Mouse (Mus musculus): Measurements from ENCODE around the gene Nkx2-1. TPM values are rescaled to one million over a fixed set of nuclear protein-coding genes. Genes with fewer than 3 reads are reported as not detected.
"Not testable (repeated sequence)": the region's sequence is repeated elsewhere in the genome, so short reads cannot be mapped to it uniquely, and the experiment has no call there.

Gene Nkx2-1
- total and polyA plus RNA-seq, 2 experiments: 0.04 TPM; not detected in 1

DNA sequence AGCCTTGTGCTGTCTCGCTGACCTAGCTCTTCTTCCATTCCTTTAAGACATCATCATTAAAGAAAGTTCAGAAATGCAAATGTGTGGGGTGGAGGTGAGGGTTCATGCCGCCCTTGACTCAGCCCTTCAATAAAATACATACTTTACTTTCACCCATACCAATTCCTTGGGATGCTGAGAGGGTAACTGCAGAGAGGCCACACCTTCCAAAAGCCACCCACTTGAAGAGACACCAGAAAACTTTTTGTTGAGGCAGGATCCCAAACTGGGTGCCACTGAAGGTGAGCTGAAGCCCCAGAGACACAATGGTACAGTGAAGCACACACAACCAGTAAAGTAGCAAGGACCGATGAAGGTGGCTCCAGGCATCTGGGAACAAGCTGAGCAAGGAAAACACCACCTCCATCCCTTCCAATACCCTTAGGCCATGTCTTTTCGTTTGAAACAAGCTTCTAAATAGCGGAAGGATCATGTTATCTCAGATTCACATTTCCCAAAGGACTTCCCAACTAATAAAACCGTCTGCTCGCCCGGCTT, 8.6 kb downstream of the Nkx2-1 start:
- Histone ChIP-seq H3K27me3 (ENCODE audit: control insufficient read depth, insufficient read depth, low read length) (peaks cover 23% of the 10 kb centered on the region), H3K4me3 (ENCODE audit: insufficient read depth, low read depth, low read length) (no peak overlapping the region), H3K27ac (replicated peaks; ENCODE audit: insufficient read depth, low read depth, low read length) (no peak overlapping the region), H3K4me1 (ENCODE audit: control insufficient read depth, insufficient read depth, low read length) (no peaks in the 10 kb centered on the region; the same call in 1 of the 2 replicates), H3K79me2 (ENCODE audit: control insufficient read depth, insufficient read depth, low read length) (no peaks in the 10 kb centered on the region), H3K36me3 (ENCODE audit: control insufficient read depth, insufficient read depth, low read length) (no peaks in the 10 kb centered on the region), H3K9ac (ENCODE audit: low read depth, low read length) (no peak overlapping the region)
- no peak for TF ChIP-seq CTCF (IDR thresholded peaks at IDR 0.05; ENCODE audit: low read depth, low read length)
- TF ChIP-seq POLR2A (IDR thresholded peaks at IDR 0.05; ENCODE audit: extremely low read depth, insufficient read depth, low read length): no peak
- DNase-seq (ENCODE audit: extremely low read depth, low read depth, low spot score): no peak
- WGBS: 7% methylated on average over 8 of the region's 8 CpGs

DNA sequence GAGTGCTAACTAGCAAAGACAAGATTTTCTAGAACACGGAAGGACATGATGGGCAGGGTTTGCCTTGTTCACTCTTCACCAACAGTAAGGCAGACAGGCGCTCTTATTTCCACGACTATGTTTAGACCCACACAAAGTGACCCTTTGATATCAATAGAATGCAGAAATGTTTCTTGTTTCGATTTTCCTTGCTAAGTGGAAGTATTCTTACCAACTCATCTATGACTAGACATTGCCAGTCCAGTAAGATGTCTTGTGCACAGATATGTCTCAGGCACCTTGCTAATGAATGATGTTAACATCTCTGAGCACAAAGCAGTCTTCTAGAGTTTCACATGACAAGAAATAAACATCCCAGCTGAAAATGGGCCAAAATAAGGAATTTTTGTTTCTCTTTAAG, 9.6 kb downstream of the Nkx2-1 start:
- H3K4me1 ChIP-seq (ENCODE audit: control insufficient read depth, insufficient read depth, low read length): no peaks in the 10 kb centered on the region; the same call in 1 of the 2 replicates
- no peak overlapping the region for H3K4me3 ChIP-seq (ENCODE audit: insufficient read depth, low read depth, low read length)
- no peaks in the 10 kb centered on the region for H3K79me2 ChIP-seq (ENCODE audit: control insufficient read depth, insufficient read depth, low read length)
- H3K27me3 ChIP-seq (ENCODE audit: control insufficient read depth, insufficient read depth, low read length): peaks cover 22% of the 10 kb centered on the region; the same call in 1 of the 2 replicates
- TF ChIP-seq POLR2A (IDR thresholded peaks at IDR 0.05; ENCODE audit: extremely low read depth, insufficient read depth, low read length) (no peak), CTCF (IDR thresholded peaks at IDR 0.05; ENCODE audit: low read depth, low read length) (no peak)
- no peak for DNase-seq (ENCODE audit: extremely low read depth, low read depth, low spot score)
- no peaks in the 10 kb centered on the region for H3K36me3 ChIP-seq (ENCODE audit: control insufficient read depth, insufficient read depth, low read length)
- H3K9ac ChIP-seq (ENCODE audit: low read depth, low read length): no peak overlapping the region
- 25% methylated on average over 4 of the region's 4 CpGs for WGBS
- H3K27ac ChIP-seq (replicated peaks; ENCODE audit: insufficient read depth, low read depth, low read length): no peak overlapping the region

DNA sequence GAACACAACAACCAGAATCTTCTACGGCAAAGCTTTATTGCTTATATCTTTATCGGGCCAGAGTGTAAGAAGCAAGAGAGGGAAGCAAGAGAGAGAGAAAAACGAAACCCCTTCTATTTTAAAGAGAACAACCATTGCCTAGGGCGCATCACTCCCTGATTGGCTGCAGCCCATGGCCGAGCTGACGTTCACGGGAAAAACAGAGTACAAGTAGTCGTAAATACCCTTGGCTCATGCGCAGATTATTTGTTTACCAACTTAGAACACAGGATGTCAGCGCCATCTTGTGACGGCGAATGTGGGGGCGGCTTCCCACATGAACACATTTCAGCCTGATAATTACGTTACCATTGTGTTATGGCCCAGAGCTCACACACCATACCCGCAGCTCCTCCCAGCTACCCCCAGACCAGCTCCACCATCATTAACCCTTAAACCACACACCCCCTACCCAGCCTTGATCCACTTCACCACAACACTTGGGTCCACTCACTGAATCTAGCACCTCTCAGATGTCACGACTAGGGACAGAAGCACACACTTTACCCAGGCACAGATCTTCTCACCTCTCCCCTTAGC, 11.4 kb downstream of the Nkx2-1 start:
- H3K4me3 ChIP-seq (ENCODE audit: insufficient read depth, low read depth, low read length); H3K36me3 ChIP-seq (ENCODE audit: control insufficient read depth, insufficient read depth, low read length); DNase-seq (ENCODE audit: extremely low read depth, low read depth, low spot score); H3K9ac ChIP-seq (ENCODE audit: low read depth, low read length); H3K79me2 ChIP-seq (ENCODE audit: control insufficient read depth, insufficient read depth, low read length); H3K27ac ChIP-seq (replicated peaks; ENCODE audit: insufficient read depth, low read depth, low read length); H3K4me1 ChIP-seq (ENCODE audit: control insufficient read depth, insufficient read depth, low read length): not testable (repeated sequence)
- peaks cover 20% of the 10 kb centered on the region; the same call in 1 of the 2 replicates for H3K27me3 ChIP-seq (ENCODE audit: control insufficient read depth, insufficient read depth, low read length)
- 11% methylated on average over 10 of the region's 16 CpGs for WGBS

DNA sequence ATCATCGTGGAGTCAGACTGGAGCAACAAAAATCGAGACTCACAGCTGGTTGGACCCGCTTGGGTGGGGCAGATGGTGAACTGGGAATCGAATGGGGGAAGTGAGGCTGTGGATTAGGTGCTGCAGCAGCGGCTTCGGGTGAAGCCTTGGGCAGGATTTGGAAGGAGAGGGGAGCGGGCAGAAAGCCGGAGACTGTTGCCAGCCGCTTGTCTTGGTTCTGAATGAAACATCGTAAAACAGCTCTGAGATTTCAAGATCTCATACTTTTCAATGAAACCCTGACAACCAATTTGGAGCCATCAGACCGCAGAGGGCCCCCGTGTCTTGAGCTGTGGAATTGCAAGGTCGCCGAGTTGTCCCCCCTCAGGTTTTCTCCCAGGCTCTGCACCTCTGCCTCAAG, 12.5 kb downstream of the Nkx2-1 start:
- Histone ChIP-seq H3K4me3 (ENCODE audit: insufficient read depth, low read depth, low read length) (no peak overlapping the region), H3K79me2 (ENCODE audit: control insufficient read depth, insufficient read depth, low read length) (no peaks in the 10 kb centered on the region), H3K9ac (ENCODE audit: low read depth, low read length) (no peak overlapping the region), H3K27ac (replicated peaks; ENCODE audit: insufficient read depth, low read depth, low read length) (no peak overlapping the region), H3K36me3 (ENCODE audit: control insufficient read depth, insufficient read depth, low read length) (no peaks in the 10 kb centered on the region), H3K27me3 (ENCODE audit: control insufficient read depth, insufficient read depth, low read length) (peaks cover 22% of the 10 kb centered on the region; the same call in 1 of the 2 replicates), H3K4me1 (ENCODE audit: control insufficient read depth, insufficient read depth, low read length) (no peaks in the 10 kb centered on the region; the same call in 1 of the 2 replicates)
- no peak for DNase-seq (ENCODE audit: extremely low read depth, low read depth, low spot score)
- WGBS: 13% methylated on average over 14 of the region's 14 CpGs
- TF ChIP-seq POLR2A (IDR thresholded peaks at IDR 0.05; ENCODE audit: extremely low read depth, insufficient read depth, low read length) (no peak), CTCF (IDR thresholded peaks at IDR 0.05; ENCODE audit: low read depth, low read length) (no peak)

DNA sequence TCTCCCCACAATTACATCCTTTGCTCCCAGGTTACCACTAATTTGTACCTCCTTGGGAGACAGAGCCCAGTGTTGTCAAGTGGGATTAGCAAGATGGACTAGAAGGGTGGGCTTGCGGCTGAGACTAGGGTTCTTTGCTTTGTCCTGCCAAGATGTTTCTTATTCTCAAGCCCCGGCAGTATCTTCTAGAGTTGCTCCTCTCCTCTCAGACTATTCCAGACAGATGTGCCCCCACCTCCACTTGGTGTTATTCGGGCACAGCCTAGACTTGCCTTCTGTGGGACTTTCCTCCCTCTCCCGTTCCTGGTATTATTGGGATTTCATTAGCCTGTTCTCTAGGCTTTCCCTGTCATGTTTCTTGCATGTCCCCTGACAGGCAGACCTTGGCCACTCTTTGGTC, 14.5 kb downstream of the Nkx2-1 start:
- WGBS: 26% methylated on average over 4 of the region's 4 CpGs
- no peak overlapping the region for H3K27ac ChIP-seq (replicated peaks; ENCODE audit: insufficient read depth, low read depth, low read length)
- no peak for DNase-seq (ENCODE audit: extremely low read depth, low read depth, low spot score)
- H3K27me3 ChIP-seq (ENCODE audit: control insufficient read depth, insufficient read depth, low read length): peaks cover 15% of the 10 kb centered on the region; the same call in 1 of the 2 replicates
- TF ChIP-seq POLR2A (IDR thresholded peaks at IDR 0.05; ENCODE audit: extremely low read depth, insufficient read depth, low read length) (no peak), CTCF (IDR thresholded peaks at IDR 0.05; ENCODE audit: low read depth, low read length) (no peak)
- no peaks in the 10 kb centered on the region for H3K36me3 ChIP-seq (ENCODE audit: control insufficient read depth, insufficient read depth, low read length)
- no peak overlapping the region for H3K9ac ChIP-seq (ENCODE audit: low read depth, low read length)
- H3K4me1 ChIP-seq (ENCODE audit: control insufficient read depth, insufficient read depth, low read length): no peaks in the 10 kb centered on the region; the same call in 1 of the 2 replicates
- H3K79me2 ChIP-seq (ENCODE audit: control insufficient read depth, insufficient read depth, low read length): no peaks in the 10 kb centered on the region
- no peak overlapping the region for H3K4me3 ChIP-seq (ENCODE audit: insufficient read depth, low read depth, low read length)

DNA sequence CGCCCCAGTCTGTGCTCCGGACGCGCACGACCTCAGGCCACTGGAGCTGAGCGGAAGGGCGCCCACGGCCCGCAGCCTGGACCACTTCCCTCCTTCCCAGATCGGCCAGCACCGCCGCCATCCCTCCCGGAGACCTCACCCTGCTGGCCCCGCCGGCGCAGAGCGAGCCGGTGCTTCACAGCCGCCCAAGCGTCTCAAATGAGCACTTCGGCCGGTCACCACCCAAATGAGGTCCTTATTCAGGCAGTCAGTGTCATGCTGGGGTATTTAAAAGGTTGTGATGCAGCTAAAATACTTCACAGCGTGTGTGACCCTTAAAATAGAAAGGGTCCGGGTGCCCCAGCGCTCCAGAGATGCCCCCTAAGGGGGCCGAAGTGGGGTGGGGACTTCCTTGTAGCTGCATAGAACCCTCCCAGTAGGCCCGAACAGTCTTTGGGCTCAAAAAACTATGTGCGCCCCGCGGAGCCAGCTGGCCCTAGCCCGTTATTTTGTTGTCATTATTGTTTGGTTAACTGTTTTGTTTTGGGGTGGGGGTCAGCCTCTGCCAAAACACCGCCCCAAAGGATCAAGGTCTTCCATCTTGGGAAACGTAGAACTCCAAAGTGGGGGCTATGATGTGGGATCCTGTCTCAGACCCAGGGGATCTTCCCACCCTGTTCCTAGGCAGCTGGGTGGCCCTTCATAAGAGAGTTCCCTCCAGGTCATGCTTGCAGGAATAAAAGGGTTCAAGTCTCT, 15.4 kb downstream of the Nkx2-1 start:
- WGBS: 3% methylated on average over 33 of the region's 33 CpGs
- no peaks in the 10 kb centered on the region for H3K79me2 ChIP-seq (ENCODE audit: control insufficient read depth, insufficient read depth, low read length)
- H3K9ac ChIP-seq (ENCODE audit: low read depth, low read length): no peak overlapping the region
- H3K27ac ChIP-seq (replicated peaks; ENCODE audit: insufficient read depth, low read depth, low read length): no peak overlapping the region
- no peak overlapping the region for H3K4me3 ChIP-seq (ENCODE audit: insufficient read depth, low read depth, low read length)
- TF ChIP-seq CTCF (IDR thresholded peaks at IDR 0.05; ENCODE audit: low read depth, low read length) (no peak), POLR2A (IDR thresholded peaks at IDR 0.05; ENCODE audit: extremely low read depth, insufficient read depth, low read length) (no peak)
- no peaks in the 10 kb centered on the region; the same call in 1 of the 2 replicates for H3K4me1 ChIP-seq (ENCODE audit: control insufficient read depth, insufficient read depth, low read length)
- DNase-seq (ENCODE audit: extremely low read depth, low read depth, low spot score): no peak
- H3K27me3 ChIP-seq (ENCODE audit: control insufficient read depth, insufficient read depth, low read length): peaks cover 13% of the 10 kb centered on the region; the same call in 1 of the 2 replicates
- H3K36me3 ChIP-seq (ENCODE audit: control insufficient read depth, insufficient read depth, low read length): no peaks in the 10 kb centered on the region

All from liver, adult 2 months (tissue).